Mouse (Mus musculus) ES-E14 (cell line): ENCODE measurements around the gene Tmed2.

Experiments
- CHD2 ChIP-seq: IDR thresholded peaks from 2 replicates; pipeline ENCODE4 v1.6.1; 2014; ENCODE audit warnings: mild to moderate bottlenecking, low read depth, low read length, inconsistent platforms
- MAFK ChIP-seq: IDR thresholded peaks from 2 replicates; pipeline ENCODE4 v1.6.1; 2014; ENCODE audit warnings: mild to moderate bottlenecking, low read depth, low read length, inconsistent platforms; ENCODE audit not compliant: insufficient read depth
- ZC3H11A ChIP-seq: IDR thresholded peaks from 2 replicates; pipeline ENCODE4 v1.6.1; 2012; ENCODE audit warnings: low read depth, mild to moderate bottlenecking, inconsistent platforms, low read length, borderline replicate concordance
- ZNF384 ChIP-seq: IDR thresholded peaks from 2 replicates; pipeline ENCODE4 v1.6.1; 2012; ENCODE audit warnings: low read depth, low read length, inconsistent platforms

DNA sequence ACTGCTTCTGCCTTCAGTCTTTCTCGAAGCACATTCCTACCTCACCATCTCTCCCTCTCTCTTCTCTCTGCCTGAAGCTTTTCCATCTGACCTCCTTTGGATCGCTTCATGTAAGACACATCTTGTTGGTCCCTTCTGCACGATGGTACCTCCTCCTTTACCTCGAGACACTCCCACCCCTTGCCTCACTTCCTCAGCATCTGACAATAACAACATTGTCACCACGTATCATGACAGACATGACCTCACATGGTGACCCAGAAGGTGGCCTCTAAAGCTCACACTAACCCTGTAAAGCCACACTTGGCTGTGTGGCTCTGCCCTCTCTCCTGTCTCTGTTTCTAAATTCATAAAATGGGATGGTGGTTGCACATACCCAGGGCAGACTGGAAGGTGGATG is 24.7 kb upstream of the Tmed2 start:
- no peak for TF ChIP-seq MAFK
- no peak for TF ChIP-seq CHD2
- TF ChIP-seq ZC3H11A = no peak
- no peak for TF ChIP-seq ZNF384
